Mouse (Mus musculus) heart, adult 2 months (tissue): ENCODE measurements at regions not wholly inside any gene's neighbourhood (a gene's known extent, or its start where the extent isn't known, plus 50 kb on each side); places are given as distances from the start of the nearest gene placed in this dataset.

Source experiments
- CTCF ChIP-seq: fragments of 200-600 bp; IDR thresholded peaks from 2 replicates; pipeline ENCODE4 v1.8.1; 2022; ENCODE audit warnings: antibody characterized with exemption, mild to moderate bottlenecking, moderate library complexity
- POLR2A ChIP-seq: fragments of 200-500 bp; IDR thresholded peaks from 2 replicates; pipeline ENCODE4 v1.6.1; 2011; ENCODE audit warnings: mild to moderate bottlenecking, low read depth, low read length, control low read depth; ENCODE audit not compliant: insufficient read depth

DNA sequence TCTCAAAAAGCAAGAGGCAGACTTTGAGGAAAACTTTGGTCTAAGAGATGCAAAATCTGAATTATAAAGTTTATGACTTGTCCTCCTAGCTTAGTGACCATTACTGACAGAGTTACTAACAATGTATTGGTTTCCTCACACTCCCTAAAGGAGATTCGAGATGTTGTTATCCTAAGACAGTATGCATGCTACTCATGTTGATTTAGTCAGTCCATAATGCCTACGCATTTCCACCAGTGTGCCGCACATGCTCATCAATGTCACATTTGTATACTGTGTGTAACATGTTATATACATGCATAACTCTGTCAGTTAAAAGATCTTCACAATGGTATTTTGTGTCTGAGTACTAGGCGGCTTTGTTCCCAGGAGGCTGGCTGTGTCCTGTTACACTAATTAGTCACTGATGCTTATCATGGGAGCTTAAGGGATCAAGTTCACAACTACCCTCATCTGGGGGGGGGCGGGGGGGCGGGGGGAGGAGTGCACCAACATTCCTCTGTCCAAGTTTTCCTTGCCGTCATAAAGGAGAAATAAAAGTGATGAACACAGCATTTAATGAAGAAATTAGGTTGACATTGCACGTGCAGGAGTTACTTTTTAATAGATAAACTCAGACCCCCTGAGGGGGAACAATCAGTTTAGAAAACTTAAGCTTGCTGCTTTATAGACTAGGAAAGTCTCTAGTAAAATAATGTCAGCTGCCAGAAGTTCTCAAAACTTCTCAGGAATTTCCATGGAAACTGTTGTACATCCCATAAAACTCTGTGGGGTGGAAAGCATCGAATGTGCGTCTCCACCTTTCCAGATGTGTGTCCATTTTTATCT, 208.6 kb upstream of the Adcy2 start:
- TF ChIP-seq CTCF, result no peak
- no peak for TF ChIP-seq POLR2A
